Mouse (Mus musculus) thymus, postnatal 25 days (tissue): ENCODE data around the gene Tacc2.

Experiments
- DNase-seq: peaks from one replicate; pipeline ENCODE4 v3.0.0; 2022

The Tacc2 gene

GRCm38 (mm10) chr7:130733423-130733822 is 156.2 kb downstream of the Tacc2 start:
- DNase-seq = no peak

- no peak for DNase-seq
Observed at GRCm38 (mm10) chr7:130734195-130734787, 157.1 kb downstream of the Tacc2 start.

GRCm38 (mm10) chr7:130741099-130741498 is 163.9 kb downstream of the Tacc2 start:
- DNase-seq = no peak

GRCm38 (mm10) chr7:130743239-130744025 is 166.2 kb downstream of the Tacc2 start:
- no peak for DNase-seq

- no peak for DNase-seq
Observed at GRCm38 (mm10) chr7:130749165-130749564, 171.9 kb downstream of the Tacc2 start.

- no peak for DNase-seq
Observed at GRCm38 (mm10) chr7:130750752-130751490, 173.7 kb downstream of the Tacc2 start.

- DNase-seq = no peak
Observed at GRCm38 (mm10) chr7:130751678-130752077, 174.4 kb downstream of the Tacc2 start.

- DNase-seq = no peak
Observed at GRCm38 (mm10) chr7:130754790-130755189, 177.6 kb downstream of the Tacc2 start.

GRCm38 (mm10) chr7:130756343-130756835 is 179.2 kb downstream of the Tacc2 start:
- no peak for DNase-seq

GRCm38 (mm10) chr7:130757326-130757865 is 180.2 kb downstream of the Tacc2 start:
- DNase-seq = no peak

- DNase-seq = peak; percentile 64
Observed at GRCm38 (mm10) chr7:130762071-130762897, 185.0 kb downstream of the Tacc2 start.

GRCm38 (mm10) chr7:130764160-130764559 is 186.9 kb downstream of the Tacc2 start:
- no peak for DNase-seq

GRCm38 (mm10) chr7:130766411-130767170 is 189.4 kb downstream of the Tacc2 start:
- no peak for DNase-seq

- DNase-seq = no peak
Observed at GRCm38 (mm10) chr7:130768151-130768550, 190.9 kb downstream of the Tacc2 start.

- DNase-seq = peak; percentile 85
Observed at GRCm38 (mm10) chr7:130770707-130771106, 193.5 kb downstream of the Tacc2 start.

- DNase-seq = peak; percentile 65
Observed at GRCm38 (mm10) chr7:130773171-130773830, 196.1 kb downstream of the Tacc2 start.

- DNase-seq = peak; percentile 48
Observed at GRCm38 (mm10) chr7:130773914-130774630, 196.8 kb downstream of the Tacc2 start, which contains the start of gene Btbd16. TSS of gene Btbd16 (plus strand) at chr7:130774069.

- DNase-seq = no peak
Observed at GRCm38 (mm10) chr7:130780866-130781419, 203.7 kb downstream of the Tacc2 start.

- DNase-seq = no peak
Observed at GRCm38 (mm10) chr7:130782501-130783050, 205.3 kb downstream of the Tacc2 start.
